Mouse (Mus musculus): Measurements from ENCODE around the gene Msrb2. TPM values are rescaled to one million over a fixed set of nuclear protein-coding genes. Genes with fewer than 3 reads are reported as not detected.

The Msrb2 gene
- polyA plus RNA-seq, 1 experiment from 2014 or later = 46.8 TPM

DNA sequence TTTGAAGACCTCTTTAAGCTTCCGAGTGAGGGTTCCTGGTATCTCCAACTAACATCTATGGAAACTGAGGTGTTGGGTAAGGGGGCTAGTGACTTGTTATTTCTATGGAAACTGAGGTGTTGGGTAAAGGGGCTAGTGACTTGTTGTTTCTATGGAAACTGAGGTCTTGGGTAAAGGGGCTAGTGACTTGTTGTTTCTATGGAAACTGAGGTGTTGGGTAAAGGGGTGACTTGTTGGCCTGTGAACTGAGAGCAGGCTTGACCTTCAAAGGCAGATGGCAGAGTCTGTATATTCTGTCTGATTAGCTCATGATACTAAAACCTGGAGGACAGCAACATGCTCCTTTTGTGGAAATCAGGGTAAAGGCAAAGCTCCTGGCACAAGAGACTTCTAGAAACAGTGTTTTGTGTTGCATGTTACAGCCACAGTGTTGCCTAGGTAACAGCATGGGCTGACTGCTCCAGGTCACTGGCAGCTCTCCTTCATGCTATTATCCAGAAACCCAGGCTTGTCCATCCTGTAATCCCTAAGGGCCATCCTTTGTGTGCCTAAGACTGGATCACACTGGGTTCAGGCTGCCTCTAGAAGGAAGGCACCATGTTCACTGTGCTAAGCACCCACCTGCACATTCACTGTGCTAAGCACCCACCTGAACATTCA lies 48.6 kb downstream of the Msrb2 start:
- no peaks in the 10 kb centered on the region for H3K9me3 ChIP-seq (ENCODE audit: control insufficient read depth, low read length)
- 48% methylated on average over 1 of the region's 1 CpGs for WGBS
- no peaks in the 10 kb centered on the region for H3K4me1 ChIP-seq (ENCODE audit: control insufficient read depth in 2 of 2, insufficient read depth in 2 of 2, low read length in 2 of 2)

DNA sequence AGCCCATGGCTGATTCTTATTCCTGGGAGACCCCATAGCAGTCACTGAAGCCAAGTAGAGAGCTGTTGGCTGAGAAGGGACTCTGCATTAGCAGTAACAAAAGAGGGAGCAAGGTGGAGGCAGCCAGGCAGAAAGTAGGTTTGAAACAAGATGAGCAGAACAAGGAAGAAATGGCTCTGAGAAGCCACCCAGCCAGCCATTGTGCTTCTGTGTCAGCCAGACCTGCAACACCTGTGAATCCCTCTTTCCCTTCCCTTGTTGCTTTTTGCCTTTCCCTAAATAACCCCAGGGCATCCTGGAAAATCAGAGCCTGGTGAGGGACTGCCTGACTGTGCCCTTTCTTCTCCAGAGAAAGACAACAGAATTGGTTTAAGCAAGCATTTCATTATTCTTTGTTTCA lies 51.0 kb downstream of the Msrb2 start:
- Histone ChIP-seq H3K9ac (ENCODE audit: low read length) (no peak overlapping the region), H3K36me3 (ENCODE audit: control insufficient read depth, insufficient read depth, low read length) (no peaks in the 10 kb centered on the region), H3K4me3 (ENCODE audit: control insufficient read depth in 1 of 2, insufficient read depth in 1 of 2, low read depth in 1 of 2, low read length in 2 of 2) (no peak overlapping the region), H3K9me3 (ENCODE audit: control insufficient read depth, low read length) (no peaks in the 10 kb centered on the region), H3K4me1 (ENCODE audit: control insufficient read depth in 2 of 2, insufficient read depth in 2 of 2, low read length in 2 of 2) (no peaks in the 10 kb centered on the region), H3K27me3 (ENCODE audit: control insufficient read depth, insufficient read depth, low read length) (peaks cover 16% of the 10 kb centered on the region), H3K27ac (replicated peaks in 1 of 2; ENCODE audit: control insufficient read depth in 1 of 2, insufficient read depth in 1 of 2, low read depth in 2 of 2, low read length in 2 of 2) (no peak overlapping the region), H3K4me2 (ENCODE audit: low read length) (no peak overlapping the region)
- ATAC-seq (ENCODE audit: insufficient number of reproducible peaks, insufficient read depth, low FRiP score, low read depth) = no peak

More for the DNA sequence above, 48.6 kb downstream of the Msrb2 start:
- no peak overlapping the region for H3K4me2 ChIP-seq (ENCODE audit: low read length)
- H3K27me3 ChIP-seq (ENCODE audit: control insufficient read depth, insufficient read depth, low read length) = peaks cover 21% of the 10 kb centered on the region
- H3K9ac ChIP-seq (ENCODE audit: low read length) = no peak overlapping the region
- H3K4me3 ChIP-seq (ENCODE audit: control insufficient read depth in 1 of 2, insufficient read depth in 1 of 2, low read depth in 1 of 2, low read length in 2 of 2) = no peak overlapping the region
- ATAC-seq (ENCODE audit: insufficient number of reproducible peaks, insufficient read depth, low FRiP score, low read depth) = no peak
- no peaks in the 10 kb centered on the region for H3K36me3 ChIP-seq (ENCODE audit: control insufficient read depth, insufficient read depth, low read length)
- H3K27ac ChIP-seq (replicated peaks in 1 of 2; ENCODE audit: control insufficient read depth in 1 of 2, insufficient read depth in 1 of 2, low read depth in 2 of 2, low read length in 2 of 2) = no peak overlapping the region

DNA sequence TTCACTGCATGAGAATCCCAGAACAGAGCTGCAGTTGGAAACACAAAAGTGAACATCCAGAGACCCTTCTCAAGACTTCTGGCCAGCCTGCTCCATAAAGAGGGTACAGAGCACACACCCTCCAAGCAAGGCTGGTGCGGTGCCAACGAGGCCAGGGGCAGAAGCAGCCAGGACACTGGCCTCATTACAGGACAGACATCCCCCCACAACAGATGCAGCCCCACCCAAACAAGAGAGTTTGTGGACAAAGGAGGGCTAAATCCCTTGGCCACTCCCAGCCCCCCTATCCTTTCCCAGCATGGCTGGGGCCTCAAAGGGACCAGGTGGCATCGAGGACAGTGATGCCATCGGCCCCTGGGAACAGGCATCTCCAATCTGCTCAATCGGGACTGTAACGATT lies 51.8 kb downstream of the Msrb2 start:
- ATAC-seq (ENCODE audit: insufficient number of reproducible peaks, insufficient read depth, low FRiP score, low read depth) = no peak
- Histone ChIP-seq H3K9ac (ENCODE audit: low read length) (no peak overlapping the region), H3K27ac (replicated peaks in 1 of 2; ENCODE audit: control insufficient read depth in 1 of 2, insufficient read depth in 1 of 2, low read depth in 2 of 2, low read length in 2 of 2) (no peak overlapping the region), H3K27me3 (ENCODE audit: control insufficient read depth, insufficient read depth, low read length) (peaks cover 23% of the 10 kb centered on the region), H3K4me2 (ENCODE audit: low read length) (no peak overlapping the region), H3K9me3 (ENCODE audit: control insufficient read depth, low read length) (no peaks in the 10 kb centered on the region), H3K36me3 (ENCODE audit: control insufficient read depth, insufficient read depth, low read length) (no peaks in the 10 kb centered on the region), H3K4me1 (ENCODE audit: control insufficient read depth in 2 of 2, insufficient read depth in 2 of 2, low read length in 2 of 2) (no peaks in the 10 kb centered on the region), H3K4me3 (ENCODE audit: control insufficient read depth in 1 of 2, insufficient read depth in 1 of 2, low read depth in 1 of 2, low read length in 2 of 2) (no peak overlapping the region)
- 75% methylated on average over 6 of the region's 6 CpGs for WGBS

DNA sequence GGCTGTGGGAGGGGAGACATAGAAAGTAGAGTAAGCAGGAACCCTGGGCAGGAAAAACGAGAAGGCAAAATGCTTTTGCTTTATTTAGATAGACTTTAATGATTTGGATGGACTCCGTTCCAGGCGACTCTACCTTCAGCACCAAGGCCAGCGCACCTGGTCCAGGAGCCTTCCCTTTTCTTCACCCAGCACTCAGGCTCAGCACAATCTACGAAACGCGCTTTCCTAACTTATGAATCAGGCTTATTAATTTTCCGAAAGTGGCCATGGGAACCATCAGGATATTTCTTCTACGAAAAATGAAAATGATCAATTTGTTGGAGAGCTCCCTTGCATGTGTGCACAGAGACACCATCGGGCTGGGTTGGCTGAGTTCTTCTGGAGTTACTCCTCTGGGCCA lies 57.8 kb downstream of the Msrb2 start:
- no peak overlapping the region for H3K4me3 ChIP-seq (ENCODE audit: control insufficient read depth in 1 of 2, insufficient read depth in 1 of 2, low read depth in 1 of 2, low read length in 2 of 2)
- peaks cover 78% of the 10 kb centered on the region for H3K27me3 ChIP-seq (ENCODE audit: control insufficient read depth, insufficient read depth, low read length)
- no peak overlapping the region for H3K9ac ChIP-seq (ENCODE audit: low read length)
- no peak overlapping the region for H3K27ac ChIP-seq (replicated peaks in 1 of 2; ENCODE audit: control insufficient read depth in 1 of 2, insufficient read depth in 1 of 2, low read depth in 2 of 2, low read length in 2 of 2)
- peaks cover 0 to 8% of the 10 kb centered on the region in 2 experiments; a peak in 2 of 4 replicates for H3K4me1 ChIP-seq (ENCODE audit: control insufficient read depth in 2 of 2, insufficient read depth in 2 of 2, low read length in 2 of 2)
- H3K9me3 ChIP-seq (ENCODE audit: control insufficient read depth, low read length) = no peaks in the 10 kb centered on the region
- 5% methylated on average over 10 of the region's 10 CpGs for WGBS
- no peaks in the 10 kb centered on the region for H3K36me3 ChIP-seq (ENCODE audit: control insufficient read depth, insufficient read depth, low read length)
- H3K4me2 ChIP-seq (ENCODE audit: low read length) = no peak overlapping the region
- ATAC-seq (ENCODE audit: insufficient number of reproducible peaks, insufficient read depth, low FRiP score, low read depth) = no peak

DNA sequence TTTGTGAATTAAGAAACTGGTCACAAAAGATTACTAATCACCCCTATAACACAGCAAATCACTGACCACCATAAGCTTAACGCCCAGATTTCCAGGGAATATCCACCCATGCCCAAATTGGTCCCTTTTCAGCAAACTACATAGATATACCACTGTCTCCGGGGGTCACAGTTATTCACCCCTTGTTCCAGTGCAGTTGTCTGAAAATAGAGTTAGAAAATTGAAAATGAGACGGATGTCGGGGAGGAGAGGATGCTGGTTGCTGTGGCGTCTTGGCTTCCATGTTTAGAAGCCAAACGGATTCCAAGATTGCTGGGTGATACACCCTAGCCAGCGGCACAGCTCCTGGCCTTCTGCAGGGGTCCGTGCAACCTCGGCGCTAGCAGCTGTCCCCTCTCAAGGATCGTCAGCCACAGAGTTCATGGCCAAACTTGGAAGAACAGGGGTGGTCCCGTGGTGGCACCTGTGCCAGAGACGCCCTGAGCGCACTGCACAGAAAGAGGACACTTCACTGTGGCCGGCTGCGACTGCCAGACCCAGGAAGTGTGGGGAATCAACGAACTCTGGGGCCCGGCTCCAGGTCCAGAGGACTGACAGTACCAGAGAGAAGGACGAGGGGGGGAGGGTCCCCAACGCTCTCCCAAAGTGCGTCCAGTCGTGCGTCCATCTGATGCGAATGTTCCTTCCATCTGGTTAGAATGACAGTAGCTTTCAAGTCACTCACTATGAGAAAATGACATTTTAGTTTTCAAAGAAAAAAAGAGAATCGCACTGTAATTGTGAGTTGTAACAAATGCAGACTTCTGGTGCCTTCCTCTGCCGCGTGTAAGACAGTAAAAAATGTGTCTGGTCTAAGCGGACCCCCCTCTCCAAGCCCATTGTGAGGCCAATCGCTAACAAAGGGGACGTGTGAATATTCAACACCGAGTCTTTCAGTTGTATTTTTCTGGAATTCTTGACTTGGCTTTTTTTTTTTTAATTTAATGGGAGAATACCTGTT lies 58.8 kb downstream of the Msrb2 start:
- no peak for ATAC-seq (ENCODE audit: insufficient number of reproducible peaks, insufficient read depth, low FRiP score, low read depth)
- H3K9me3 ChIP-seq (ENCODE audit: control insufficient read depth, low read length) = no peaks in the 10 kb centered on the region
- H3K4me1 ChIP-seq (ENCODE audit: control insufficient read depth in 2 of 2, insufficient read depth in 2 of 2, low read length in 2 of 2) = peaks cover 0 to 8% of the 10 kb centered on the region in 2 experiments; a peak in 2 of 4 replicates
- no peaks in the 10 kb centered on the region for H3K36me3 ChIP-seq (ENCODE audit: control insufficient read depth, insufficient read depth, low read length)
- no peak overlapping the region for H3K27ac ChIP-seq (replicated peaks in 1 of 2; ENCODE audit: control insufficient read depth in 1 of 2, insufficient read depth in 1 of 2, low read depth in 2 of 2, low read length in 2 of 2)
- H3K4me3 ChIP-seq (ENCODE audit: control insufficient read depth in 1 of 2, insufficient read depth in 1 of 2, low read depth in 1 of 2, low read length in 2 of 2) = no peak overlapping the region
- H3K4me2 ChIP-seq (ENCODE audit: low read length) = no peak overlapping the region
- H3K27me3 ChIP-seq (ENCODE audit: control insufficient read depth, insufficient read depth, low read length) = peaks cover 82% of the 10 kb centered on the region
- H3K9ac ChIP-seq (ENCODE audit: low read length) = no peak overlapping the region
- 6% methylated on average over 31 of the region's 31 CpGs for WGBS

DNA sequence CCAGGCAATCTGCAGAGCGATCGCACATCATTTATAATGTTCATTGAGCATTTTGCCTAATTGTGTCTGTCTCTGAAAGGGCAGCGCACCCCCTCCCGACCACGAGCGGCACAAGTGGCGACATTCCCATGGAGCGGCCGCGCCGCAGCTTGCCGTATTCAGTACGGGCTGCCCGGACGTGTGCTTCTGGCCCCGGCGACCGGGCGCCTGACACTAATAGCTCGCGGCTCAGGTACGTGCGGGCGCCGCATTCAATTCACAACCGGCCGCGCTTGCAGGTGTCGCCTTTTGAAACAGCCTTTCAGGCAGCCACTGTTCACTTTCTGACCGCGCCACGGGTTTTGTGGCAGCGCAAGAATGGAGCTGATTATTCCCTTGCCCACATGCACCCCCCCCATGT lies 59.5 kb downstream of the Msrb2 start:
- Histone ChIP-seq H3K27ac (replicated peaks in 1 of 2; ENCODE audit: control insufficient read depth in 1 of 2, insufficient read depth in 1 of 2, low read depth in 2 of 2, low read length in 2 of 2) (no peak overlapping the region), H3K4me2 (ENCODE audit: low read length) (peak overlapping the region; percentile 60), H3K4me1 (ENCODE audit: control insufficient read depth in 2 of 2, insufficient read depth in 2 of 2, low read length in 2 of 2) (peaks cover 0 to 8% of the 10 kb centered on the region in 2 experiments; a peak in 2 of 4 replicates), H3K9ac (ENCODE audit: low read length) (no peak overlapping the region), H3K27me3 (ENCODE audit: control insufficient read depth, insufficient read depth, low read length) (peaks cover 89% of the 10 kb centered on the region), H3K4me3 (ENCODE audit: control insufficient read depth in 1 of 2, insufficient read depth in 1 of 2, low read depth in 1 of 2, low read length in 2 of 2) (peak overlapping the region; percentile 18 to 30; a peak in 3 of 4 replicates), H3K9me3 (ENCODE audit: control insufficient read depth, low read length) (no peaks in the 10 kb centered on the region), H3K36me3 (ENCODE audit: control insufficient read depth, insufficient read depth, low read length) (no peaks in the 10 kb centered on the region)
- WGBS = 1% methylated on average over 33 of the region's 33 CpGs
- no peak for ATAC-seq (ENCODE audit: insufficient number of reproducible peaks, insufficient read depth, low FRiP score, low read depth)

DNA sequence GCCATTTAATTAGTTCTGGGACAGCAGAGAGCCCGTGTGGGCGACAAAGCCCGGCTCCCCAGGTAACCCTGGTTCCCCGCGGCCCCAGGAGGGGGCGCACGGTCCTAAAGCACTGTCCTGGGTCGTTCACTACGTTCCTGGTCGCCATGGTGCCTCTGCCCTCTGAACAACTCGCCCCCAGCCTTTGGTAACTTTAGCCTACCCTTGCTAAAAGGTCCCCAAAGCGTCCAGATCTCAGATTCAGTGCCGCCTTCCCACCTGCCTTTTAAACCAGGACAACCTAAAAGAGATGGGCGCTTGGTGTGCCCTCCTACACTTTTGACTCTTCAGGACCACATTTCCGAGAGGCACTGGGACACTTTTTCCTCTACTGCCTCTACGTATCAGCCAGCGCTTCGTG lies 59.9 kb downstream of the Msrb2 start:
- no peak for ATAC-seq (ENCODE audit: insufficient number of reproducible peaks, insufficient read depth, low FRiP score, low read depth)
- Histone ChIP-seq H3K4me2 (ENCODE audit: low read length) (peak overlapping the region; percentile 60), H3K9ac (ENCODE audit: low read length) (no peak overlapping the region), H3K4me1 (ENCODE audit: control insufficient read depth in 2 of 2, insufficient read depth in 2 of 2, low read length in 2 of 2) (peaks cover 0 to 8% of the 10 kb centered on the region in 2 experiments; a peak in 2 of 4 replicates), H3K9me3 (ENCODE audit: control insufficient read depth, low read length) (no peaks in the 10 kb centered on the region), H3K27me3 (ENCODE audit: control insufficient read depth, insufficient read depth, low read length) (peaks cover 91% of the 10 kb centered on the region), H3K36me3 (ENCODE audit: control insufficient read depth, insufficient read depth, low read length) (no peaks in the 10 kb centered on the region), H3K4me3 (ENCODE audit: control insufficient read depth in 1 of 2, insufficient read depth in 1 of 2, low read depth in 1 of 2, low read length in 2 of 2) (peak overlapping the region in 1 of 2 experiments; percentile 30; a peak in 2 of 4 replicates), H3K27ac (replicated peaks in 1 of 2; ENCODE audit: control insufficient read depth in 1 of 2, insufficient read depth in 1 of 2, low read depth in 2 of 2, low read length in 2 of 2) (no peak overlapping the region)
- 1% methylated on average over 18 of the region's 18 CpGs for WGBS

Measured in heart, embryonic 14.5 days (tissue).